Mouse (Mus musculus) stomach, postnatal 0 days (tissue): Measurements from ENCODE around the gene Drd4.

Experiments
- CTCF ChIP-seq: IDR thresholded peaks from 2 replicates; pipeline ENCODE4 v1.5.1; 2016; ENCODE audit warnings: antibody characterized with exemption, low read depth, mild to moderate bottlenecking, moderate library complexity
- EP300 ChIP-seq: optimal IDR thresholded peaks from 2 replicates; pipeline ENCODE3; 2016; ENCODE audit warnings: antibody characterized with exemption

GRCm38 (mm10) chr7:141340476-141340875 lies 48.7 kb downstream of the Drd4 start:
- TF ChIP-seq CTCF (no peak), EP300 (no peak)
